Mouse (Mus musculus) lung, postnatal 0 days (tissue): ENCODE results near the gene Eif4g2. TPM values are rescaled to one million over a fixed set of nuclear protein-coding genes. Genes with fewer than 3 reads are reported as not detected.

Experiments
- ATAC-seq: fragments of 200-750 bp; cut with Nextera tagmentation; 2 replicates; pipeline ENCODE4 v1.8.0; 2017; ENCODE audit warnings: moderate library complexity
- DNase-seq: peaks from one replicate; pipeline ENCODE4 v3.0.0-alpha.2; 2016; ENCODE audit warnings: low spot score
- H3K27ac ChIP-seq: fragments of 300-500 bp; sonication (generic); 2 replicates; pipeline ENCODE4 v1.5.1; 2014; ENCODE audit warnings: antibody characterized with exemption, mild to moderate bottlenecking, low read length, mixed read lengths
- H3K27me3 ChIP-seq: fragments of 300-500 bp; sonication (generic); replicated peaks from 2 replicates; pipeline ENCODE4 v1.6.1; 2014; ENCODE audit warnings: low read length, mixed read lengths; ENCODE audit not compliant: insufficient read depth
- H3K36me3 ChIP-seq: fragments of 300-500 bp; sonication (generic); 2 replicates; pipeline ENCODE4 v1.6.1; 2014; ENCODE audit warnings: low read length, mixed read lengths; ENCODE audit not compliant: insufficient read depth
- H3K4me1 ChIP-seq: fragments of 300-500 bp; sonication (generic); 2 replicates; pipeline ENCODE4 v1.6.1; 2014; ENCODE audit warnings: antibody characterized with exemption, low read depth, low read length, mixed read lengths; ENCODE audit not compliant: insufficient read depth
- H3K4me2 ChIP-seq: fragments of 300-500 bp; sonication (generic); replicated peaks from 2 replicates; pipeline ENCODE4 v1.6.1; 2014; ENCODE audit warnings: low read depth, mild to moderate bottlenecking, low read length, moderate library complexity, mixed read lengths
- H3K4me3 ChIP-seq: fragments of 300-500 bp; sonication (generic); 2 replicates; pipeline ENCODE4 v1.5.1; 2014; ENCODE audit warnings: low read depth, low read length
- H3K9ac ChIP-seq: fragments of 300-500 bp; sonication (generic); replicated peaks from 2 replicates; pipeline ENCODE4 v1.6.1; 2014; ENCODE audit warnings: low read depth, mild to moderate bottlenecking
- H3K9me3 ChIP-seq: fragments of 300-500 bp; sonication (generic); 2 replicates; pipeline ENCODE4 v1.6.1; 2016; ENCODE audit warnings: low read length, mixed read lengths
- CTCF ChIP-seq: IDR thresholded peaks from 2 replicates; pipeline ENCODE4 v1.5.1; 2016; ENCODE audit warnings: antibody characterized with exemption, mild to moderate bottlenecking
- EP300 ChIP-seq: IDR thresholded peaks from 2 replicates; pipeline ENCODE4 v1.6.1; 2016; ENCODE audit warnings: antibody characterized with exemption, mild to moderate bottlenecking, control low read depth
- WGBS: fragments of 180-500 bp; shearing (Covaris S2); extraction: QIAGEN DNeasy Blood & Tissue Kit; methylation state at CpG from one replicate; pipeline ENCODE4 v1.1.7; 2014; 5-methylcytosine and 5-hydroxymethylcytosine counted together
- polyA plus RNA-seq: library from polyadenylated mRNA; unstranded; fragments of >200 nt; fragmentation: Nextera tagmentation; extraction: Ambion mirVana; gene quantifications from 2 replicates; pipeline ENCODE4 v1.2.1, GENCODE M21; 2015

The Eif4g2 gene
- polyA plus RNA-seq, 1 experiment from 2014 or later = 325 TPM

- Histone ChIP-seq H3K27ac (no peak overlapping the region), H3K9ac (no peak overlapping the region), H3K9me3 (no peaks in the 10 kb centered on the region), H3K4me1 (no peaks in the 10 kb centered on the region; the same call in 1 of the 2 replicates), H3K36me3 (peaks cover 86% of the 10 kb centered on the region), H3K4me3 (no peak overlapping the region), H3K4me2 (no peak overlapping the region), H3K27me3 (no peaks in the 10 kb centered on the region)
- ATAC-seq (no peak), DNase-seq (no peak)
- TF ChIP-seq EP300 (no peak), CTCF (no peak)
- WGBS = 82% methylated on average over 4 of the region's 4 CpGs
Measured at GRCm38 (mm10) chr7:111075288-111075687, 7.5 kb downstream of the Eif4g2 start.

DNA sequence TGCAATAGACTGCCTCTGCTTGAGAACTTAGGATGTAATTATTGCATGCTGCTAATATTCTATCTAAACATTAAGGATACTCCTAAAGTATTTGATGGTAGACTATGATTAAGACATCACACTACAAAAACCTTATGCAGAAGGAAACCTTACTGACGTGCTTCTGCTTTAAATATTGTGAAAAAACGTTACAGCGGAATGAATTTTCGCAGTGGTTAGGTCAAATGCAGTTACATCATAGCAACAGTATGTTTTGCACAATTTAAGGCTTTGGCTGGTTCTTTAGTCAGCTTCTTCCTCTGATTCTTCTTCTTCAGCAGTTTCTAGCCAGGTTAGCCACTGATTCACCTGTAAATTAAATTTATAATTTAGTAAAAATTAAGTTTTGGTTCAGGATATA, 10.4 kb downstream of the Eif4g2 start:
- no peak overlapping the region for H3K4me3 ChIP-seq
- no peak overlapping the region for H3K4me2 ChIP-seq
- DNase-seq = no peak
- TF ChIP-seq CTCF = no peak
- no peaks in the 10 kb centered on the region for H3K4me1 ChIP-seq
- H3K9ac ChIP-seq = no peak overlapping the region
- ATAC-seq = no peak
- no peaks in the 10 kb centered on the region for H3K27me3 ChIP-seq
- 83% methylated on average over 4 of the region's 4 CpGs for WGBS
- H3K36me3 ChIP-seq = peaks cover 80% of the 10 kb centered on the region
- H3K9me3 ChIP-seq = no peaks in the 10 kb centered on the region
- H3K27ac ChIP-seq = no peak overlapping the region

DNA sequence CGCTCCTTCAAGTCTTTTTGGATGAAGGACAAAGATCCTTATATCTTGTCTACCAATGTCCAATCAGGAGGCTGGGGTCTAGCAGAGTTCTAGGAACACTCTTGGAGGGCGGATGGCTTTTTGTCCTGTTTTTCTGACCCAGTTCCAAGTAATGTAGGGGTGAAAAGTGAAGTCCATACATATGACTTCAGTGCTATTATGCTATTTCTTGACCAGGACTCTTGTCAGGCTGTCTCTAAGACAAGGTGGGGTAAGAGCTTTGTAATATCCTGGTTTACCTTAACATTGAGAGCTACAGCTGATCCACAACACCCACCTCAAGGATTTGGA, 12.7 kb downstream of the Eif4g2 start:
- TF ChIP-seq EP300 (no peak), CTCF (no peak)
- DNase-seq = no peak
- Histone ChIP-seq H3K9me3 (no peaks in the 10 kb centered on the region), H3K4me3 (no peak overlapping the region), H3K9ac (no peak overlapping the region), H3K4me2 (no peak overlapping the region), H3K36me3 (peaks cover 60% of the 10 kb centered on the region), H3K27me3 (no peaks in the 10 kb centered on the region), H3K4me1 (no peaks in the 10 kb centered on the region), H3K27ac (no peak overlapping the region)
- no peak for ATAC-seq
- 94% methylated on average over 2 of the region's 2 CpGs for WGBS

GRCm38 (mm10) chr7:111069439-111070166, 13.2 kb downstream of the Eif4g2 start:
- Histone ChIP-seq H3K9me3 (no peaks in the 10 kb centered on the region), H3K4me3 (no peak overlapping the region), H3K9ac (no peak overlapping the region), H3K27me3 (no peaks in the 10 kb centered on the region), H3K4me2 (no peak overlapping the region), H3K27ac (no peak overlapping the region), H3K4me1 (no peaks in the 10 kb centered on the region), H3K36me3 (peaks cover 55% of the 10 kb centered on the region)
- 92% methylated on average over 7 of the region's 7 CpGs for WGBS
- TF ChIP-seq CTCF = no peak
- no peak for TF ChIP-seq EP300
- DNase-seq = no peak
- no peak for ATAC-seq

DNA sequence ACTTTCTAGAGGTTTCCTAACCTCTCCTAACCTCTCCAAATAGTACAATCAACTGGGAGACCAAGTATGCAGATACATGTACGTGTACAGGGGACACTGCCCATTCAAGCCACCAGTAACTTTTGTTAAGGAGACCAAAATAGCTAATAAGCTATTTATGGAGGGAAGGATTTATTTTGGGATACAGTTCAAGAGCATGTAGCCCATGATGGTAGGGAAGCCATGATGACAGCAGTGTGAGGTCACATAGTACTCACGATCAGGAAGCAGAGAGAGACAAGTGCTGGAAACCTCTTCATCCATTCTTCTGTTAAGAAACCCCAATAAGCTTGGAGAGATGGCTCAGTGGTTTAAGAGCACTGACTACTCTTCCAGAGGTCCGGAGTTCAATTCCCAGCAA, 14.6 kb downstream of the Eif4g2 start:
- TF ChIP-seq CTCF (no peak), EP300 (no peak)
- 99% methylated on average over 3 of the region's 3 CpGs for WGBS
- H3K4me1 ChIP-seq = no peaks in the 10 kb centered on the region
- no peak overlapping the region for H3K9ac ChIP-seq
- peaks cover 43% of the 10 kb centered on the region for H3K36me3 ChIP-seq
- ATAC-seq (no peak), DNase-seq (no peak)
- H3K27ac ChIP-seq = no peak overlapping the region
- no peaks in the 10 kb centered on the region for H3K27me3 ChIP-seq
- H3K9me3 ChIP-seq = no peaks in the 10 kb centered on the region
- no peak overlapping the region for H3K4me3 ChIP-seq
- no peak overlapping the region for H3K4me2 ChIP-seq

DNA sequence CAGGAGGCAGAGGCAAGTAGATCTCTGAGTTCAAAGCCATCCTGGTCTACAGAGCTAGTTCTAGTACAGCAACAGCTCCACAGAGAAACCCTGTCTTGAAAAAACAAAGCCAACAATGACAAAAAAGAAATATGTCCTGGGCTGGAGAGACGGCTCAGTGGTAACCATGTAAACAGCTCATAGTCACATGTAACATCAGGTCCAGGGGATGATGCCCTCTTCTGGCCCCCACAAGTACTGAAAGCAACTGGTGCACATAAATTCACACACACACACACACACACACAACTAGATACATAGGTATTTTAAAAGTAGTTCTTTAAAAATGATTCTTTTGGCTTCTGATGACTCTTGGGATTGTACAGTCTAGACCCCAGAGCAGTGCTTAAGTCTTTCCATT, 19.9 kb downstream of the Eif4g2 start:
- ATAC-seq = no peak
- Histone ChIP-seq H3K4me2 (no peak overlapping the region), H3K4me3 (no peak overlapping the region), H3K9me3 (no peaks in the 10 kb centered on the region), H3K4me1 (no peaks in the 10 kb centered on the region), H3K36me3 (peaks cover 5% of the 10 kb centered on the region; the same call in 1 of the 2 replicates), H3K9ac (no peak overlapping the region), H3K27ac (no peak overlapping the region), H3K27me3 (no peaks in the 10 kb centered on the region)
- TF ChIP-seq EP300 (no peak), CTCF (0 out of 2 replicates have a peak, but pooled peaks have one; percentile 2)
- WGBS = 90% methylated on average over 1 of the region's 1 CpGs
- no peak for DNase-seq

- TF ChIP-seq EP300 = no peak
- TF ChIP-seq CTCF = no peak
- no peaks in the 10 kb centered on the region for H3K27me3 ChIP-seq
- H3K4me3 ChIP-seq = no peak overlapping the region
- H3K9ac ChIP-seq = no peak overlapping the region
- H3K9me3 ChIP-seq = no peaks in the 10 kb centered on the region
- ATAC-seq (no peak), DNase-seq (no peak)
- no peaks in the 10 kb centered on the region for H3K4me1 ChIP-seq
- no peaks in the 10 kb centered on the region for H3K36me3 ChIP-seq
- 75% methylated on average over 5 of the region's 5 CpGs for WGBS
- H3K27ac ChIP-seq = no peak overlapping the region
- no peak overlapping the region for H3K4me2 ChIP-seq
Measured at GRCm38 (mm10) chr7:111059527-111059926, 23.3 kb downstream of the Eif4g2 start.
